ENCODE assay signal across 14 mouse cellular contexts in the genomic region with DNA sequence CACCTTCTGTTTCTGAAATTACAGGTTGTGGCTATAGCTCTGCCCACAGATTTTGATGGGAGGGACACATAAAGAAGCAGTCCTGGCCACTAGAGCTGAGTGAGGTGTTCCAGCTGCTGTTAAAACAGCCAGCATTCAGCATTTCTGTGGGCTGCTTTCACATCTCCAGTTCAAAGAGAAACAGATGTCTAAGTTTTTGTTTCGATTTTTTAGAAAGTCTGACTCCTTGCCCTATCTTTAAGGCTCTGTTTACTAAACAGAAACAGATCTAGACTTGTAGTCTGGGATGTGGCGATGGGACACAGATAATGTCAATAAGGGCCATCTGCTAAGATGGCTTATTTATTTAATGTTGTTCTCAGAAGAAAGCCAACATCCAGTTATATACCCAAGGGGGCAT. TPM values are rescaled to one million over a fixed set of nuclear protein-coding genes. Genes with fewer than 3 reads are reported as not detected.
DNase-seq lines count a peak whose midpoint lies in the region; ATAC-seq and TF ChIP-seq lines count a peak whose summit lies in the region.
"Had no signal": no experiment of that assay in that cellular context is flagged by ENCODE, and none has a peak within 500 bp of the region (broad histone marks: within the 10 kb centered on the region; RNA-seq: fewer than 3 reads in every experiment).

No protein-coding gene starts in this region.

- ATAC-seq in kidney, embryonic 14.5 days (ENCODE audit: low FRiP score, low TSS enrichment) = peak; percentile 85
- ATAC-seq in stomach, embryonic 14.5 days (ENCODE audit: insufficient number of reproducible peaks, insufficient read depth, low FRiP score, low read depth) = peak; percentile 57; the same call in 1 of the 2 replicates
- no peak for ATAC-seq in stomach, postnatal 0 days (ENCODE audit: low FRiP score, low TSS enrichment)
- ATAC-seq: forebrain, embryonic 14.5 days had no signal

- H3K4me3 ChIP-seq in kidney, embryonic 14.5 days (ENCODE audit: low read length) = no peak overlapping the region
- H3K4me3 ChIP-seq in stomach, embryonic 14.5 days (ENCODE audit: low read depth, low read length) = no peak overlapping the region
- no peak overlapping the region for H3K4me3 ChIP-seq in stomach, postnatal 0 days (ENCODE audit: low read depth, low read length)
- H3K4me3 ChIP-seq: limb, embryonic 13.5 days had no signal

- H3K27ac ChIP-seq in kidney, embryonic 14.5 days (ENCODE audit: low read depth, low read length) = peak overlapping the region; percentile 65; the same call in 1 of the 2 replicates
- peak overlapping the region; percentile 52; the same call in 1 of the 2 replicates for H3K27ac ChIP-seq in stomach, embryonic 14.5 days (ENCODE audit: low read length)
- H3K27ac ChIP-seq in stomach, postnatal 0 days (replicated peaks) = no peak overlapping the region
- H3K27ac ChIP-seq: hindbrain, embryonic 14.5 days; limb, embryonic 13.5 days had no signal

- H3K27me3 ChIP-seq in kidney, embryonic 14.5 days (ENCODE audit: control insufficient read depth, insufficient read depth, low read length) = no peaks in the 10 kb centered on the region
- H3K27me3 ChIP-seq in stomach, embryonic 14.5 days (ENCODE audit: control insufficient read depth, insufficient read depth, low read length) = no peaks in the 10 kb centered on the region
- H3K27me3 ChIP-seq in stomach, postnatal 0 days (ENCODE audit: control insufficient read depth, insufficient read depth, low read length) = no peaks in the 10 kb centered on the region
- H3K27me3 ChIP-seq: limb, embryonic 13.5 days had no signal

- no peaks in the 10 kb centered on the region for H3K9me3 ChIP-seq in kidney, embryonic 14.5 days (ENCODE audit: control insufficient read depth, low read length)
- H3K9me3 ChIP-seq in stomach, embryonic 14.5 days (ENCODE audit: control insufficient read depth, low read depth, low read length) = no peaks in the 10 kb centered on the region
- H3K9me3 ChIP-seq in stomach, postnatal 0 days (ENCODE audit: control insufficient read depth, low read length) = no peaks in the 10 kb centered on the region
- H3K9me3 ChIP-seq: limb, embryonic 13.5 days had no signal

- TF ChIP-seq CTCF in stomach, postnatal 0 days (IDR thresholded peaks at IDR 0.05; ENCODE audit: low read depth) = no peak

- peaks cover 11% of the 10 kb centered on the region; the same call in 1 of the 2 replicates for H3K36me3 ChIP-seq in kidney, embryonic 14.5 days (ENCODE audit: control insufficient read depth, insufficient read depth, low read length)
- peaks cover 8% of the 10 kb centered on the region for H3K36me3 ChIP-seq in stomach, embryonic 14.5 days (ENCODE audit: control insufficient read depth, insufficient read depth, low read length)
- no peaks in the 10 kb centered on the region; the same call in 1 of the 2 replicates for H3K36me3 ChIP-seq in stomach, postnatal 0 days (ENCODE audit: control insufficient read depth, insufficient read depth, low read length)

- H3K4me2 ChIP-seq in kidney, embryonic 14.5 days (replicated peaks; ENCODE audit: low read depth, low read length) = no peak overlapping the region
- H3K4me2 ChIP-seq in stomach, embryonic 14.5 days (replicated peaks; ENCODE audit: low read depth, low read length) = no peak overlapping the region
- no peak overlapping the region for H3K4me2 ChIP-seq in stomach, postnatal 0 days (replicated peaks; ENCODE audit: low read depth)
- H3K4me2 ChIP-seq: hindbrain, embryonic 14.5 days; limb, embryonic 13.5 days had no signal

- no peak for TF ChIP-seq EP300 in stomach, postnatal 0 days (optimal IDR thresholded peaks at IDR 0.05)

- WGBS in kidney, embryonic 14.5 days = 33% methylated on average over 2 of the region's 2 CpGs
- WGBS in stomach, embryonic 14.5 days = 17% methylated on average over 2 of the region's 2 CpGs
- 38% methylated on average over 2 of the region's 2 CpGs for WGBS in stomach, postnatal 0 days

- intact Hi-C loops in heart, postnatal 10 days (cut with DNase I) = no loop called here

- DNase-seq in kidney, adult 9 months = no peak
- DNase-seq in stomach, postnatal 0 days (ENCODE audit: low spot score) = no peak
- peak; percentile 45 to 55 for DNase-seq in heart, postnatal 10 days
- no peak for DNase-seq in Muller cell, postnatal 12 days (ENCODE audit: inconsistent ontology term)
- no peak for DNase-seq in frontal cortex, postnatal 36 days (ENCODE audit: low spot score in 2 of 2)
- DNase-seq: cerebellum, adult 8-10 months; gastrocnemius, postnatal 14 days; layer of hippocampus, adult 9-11 months; right cerebral cortex, postnatal 25 days had no signal

- 0 out of 2 replicates have a peak, but pooled peaks cover 6% of the 10 kb centered on the region for H3K4me1 ChIP-seq in kidney, embryonic 14.5 days (ENCODE audit: control insufficient read depth, insufficient read depth, low read length)
- peaks cover 6% of the 10 kb centered on the region; the same call in 1 of the 2 replicates for H3K4me1 ChIP-seq in stomach, embryonic 14.5 days (ENCODE audit: control insufficient read depth, insufficient read depth, low read length)
- no peaks in the 10 kb centered on the region for H3K4me1 ChIP-seq in stomach, postnatal 0 days (replicated peaks; ENCODE audit: control insufficient read depth, insufficient read depth)

- H3K9ac ChIP-seq in kidney, embryonic 14.5 days (ENCODE audit: low read depth, low read length) = no peak overlapping the region
- H3K9ac ChIP-seq in stomach, embryonic 14.5 days (replicated peaks; ENCODE audit: low read depth, low read length) = no peak overlapping the region
- no peak overlapping the region for H3K9ac ChIP-seq in stomach, postnatal 0 days (ENCODE audit: low read length)
- H3K9ac ChIP-seq: hindbrain, embryonic 14.5 days; limb, embryonic 13.5 days had no signal

RNA-seq across cellular contexts. Expression of a gene that starts 54.8 kb away (rescaled TPM):
- polyA plus RNA-seq in kidney, embryonic 14.5 days (2014; fragmentation: Nextera tagmentation; extraction: Ambion mirVana) = 61.8 and 96.1 TPM in 2 replicates
- polyA plus RNA-seq in stomach, embryonic 14.5 days (2014; fragmentation: Nextera tagmentation; extraction: Ambion mirVana) = 87.6 and 97.9 TPM in 2 replicates
- polyA plus RNA-seq in stomach, postnatal 0 days (2015; fragmentation: Nextera tagmentation; extraction: Ambion mirVana) = 36.2 and 42.6 TPM in 2 replicates
- total RNA-seq in heart, postnatal 10 days (2021) = 100 to 1,000 TPM; 202 to 215 TPM

Comparison
In these comparisons a context has a peak if more than half of its experiments do, and no peak if none do; other contexts are left out.
1. DNase-seq: peak in heart, postnatal 10 days (2 of 2); none in kidney, adult 9 months (single experiment), stomach, postnatal 0 days (single experiment), Muller cell, postnatal 12 days (single experiment) and frontal cortex, postnatal 36 days (0 of 2).